Mouse (Mus musculus) cerebellum, postnatal 36 days (tissue): Measurements from ENCODE around the gene Apmap.
"Not testable (repeated sequence)": the region's sequence is repeated elsewhere in the genome, so short reads cannot be mapped to it uniquely, and the experiment has no call there.

Experiments
- DNase-seq, 2 experiments: peaks; one replicate each; pipeline ENCODE4 v3.0.0; 2021 to 2022; ENCODE audit warnings: mixed read lengths in 2 of 2

Gene Apmap

DNA sequence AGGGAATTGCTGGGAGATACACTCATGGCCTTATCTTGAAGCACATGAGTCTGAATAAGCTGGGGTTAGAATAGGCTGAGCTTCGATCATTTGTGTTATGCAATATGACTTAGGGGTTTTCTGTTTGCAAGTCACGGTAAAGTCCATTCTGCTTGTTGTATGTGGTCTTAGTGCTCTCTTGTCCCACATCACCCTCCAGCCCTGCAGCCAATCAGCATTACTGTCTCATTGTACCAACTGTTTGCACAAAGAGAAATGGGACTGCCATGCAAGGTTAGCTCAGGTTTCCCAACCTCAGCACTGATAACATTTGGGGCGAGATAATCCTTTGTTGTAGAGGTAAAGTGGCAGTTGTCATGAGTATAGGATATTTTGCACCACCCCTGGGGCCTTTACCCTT lies 1.7 kb upstream of the Apmap start:
- no peak for DNase-seq

DNA sequence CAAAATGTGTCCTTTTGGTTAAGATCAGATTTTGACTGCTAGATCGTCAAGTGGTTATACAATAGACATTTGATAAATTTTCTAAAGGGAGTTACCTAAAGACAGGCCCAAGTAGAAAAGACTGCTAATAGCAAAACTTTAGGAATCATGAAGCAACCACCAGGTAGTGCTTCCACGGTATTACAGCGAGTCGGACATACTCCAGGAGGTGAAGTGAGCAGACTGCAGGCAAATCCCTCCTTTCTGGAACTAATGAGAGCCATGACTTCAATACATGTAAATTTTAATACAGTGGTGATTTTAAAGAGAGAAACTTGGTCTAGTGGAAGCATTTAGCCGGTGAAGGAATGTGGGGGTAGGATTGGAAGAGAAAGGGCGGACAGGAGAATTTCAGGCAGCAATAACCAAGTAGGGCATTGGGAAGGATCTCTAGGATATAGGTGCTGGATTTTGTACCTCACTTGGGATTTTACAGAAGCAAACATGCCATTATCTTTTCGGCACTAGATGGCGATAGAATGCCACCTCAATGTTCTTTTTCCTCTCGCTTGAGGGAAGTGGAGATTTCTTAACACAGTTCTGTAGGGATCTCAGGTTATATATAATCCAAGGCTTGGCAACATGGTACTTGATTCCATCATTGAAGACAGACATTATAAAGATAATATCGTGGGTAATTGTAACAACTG lies 649 bp upstream of the Apmap start:
- DNase-seq: peak; percentile 40 to 73

DNA sequence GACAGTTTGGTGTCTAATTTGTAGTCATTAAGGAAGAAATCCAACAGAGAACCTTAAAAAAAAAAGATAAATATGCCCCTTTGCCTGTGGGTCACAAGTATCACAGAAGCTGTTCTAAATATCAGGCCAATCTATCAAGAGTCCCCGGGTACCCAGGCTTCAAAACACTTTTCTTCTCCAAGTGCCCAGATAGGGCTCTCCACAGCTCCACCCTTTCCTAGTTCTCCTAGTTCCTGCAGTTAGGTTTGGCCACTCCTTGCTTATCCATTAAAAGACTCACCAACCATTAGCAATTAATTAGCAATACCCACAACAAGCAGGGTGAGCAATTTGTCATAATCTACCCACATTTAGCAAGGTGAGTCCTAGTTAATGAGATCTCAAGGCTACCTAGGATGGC lies 1.3 kb downstream of the Apmap start:
- DNase-seq: no peak

DNA sequence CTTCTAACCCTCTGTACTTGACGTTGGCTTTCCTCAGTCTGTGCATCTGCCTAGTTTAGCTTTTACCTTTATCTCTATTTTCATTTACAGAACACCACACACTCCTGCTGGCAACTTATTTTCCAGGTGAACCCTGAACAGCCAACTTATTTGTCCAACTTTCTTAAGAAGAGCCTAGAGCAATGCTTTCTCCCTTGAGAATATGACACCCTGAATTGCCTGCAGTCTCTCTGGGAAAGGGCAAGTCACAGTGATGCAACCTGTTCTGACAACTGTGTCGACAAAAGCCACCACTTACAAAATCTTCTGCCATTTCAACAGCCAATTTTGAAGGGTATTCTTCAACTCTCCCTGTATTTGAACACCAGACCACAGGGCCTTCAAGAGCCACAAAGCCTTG lies 3.6 kb downstream of the Apmap start:
- DNase-seq: no peak

DNA sequence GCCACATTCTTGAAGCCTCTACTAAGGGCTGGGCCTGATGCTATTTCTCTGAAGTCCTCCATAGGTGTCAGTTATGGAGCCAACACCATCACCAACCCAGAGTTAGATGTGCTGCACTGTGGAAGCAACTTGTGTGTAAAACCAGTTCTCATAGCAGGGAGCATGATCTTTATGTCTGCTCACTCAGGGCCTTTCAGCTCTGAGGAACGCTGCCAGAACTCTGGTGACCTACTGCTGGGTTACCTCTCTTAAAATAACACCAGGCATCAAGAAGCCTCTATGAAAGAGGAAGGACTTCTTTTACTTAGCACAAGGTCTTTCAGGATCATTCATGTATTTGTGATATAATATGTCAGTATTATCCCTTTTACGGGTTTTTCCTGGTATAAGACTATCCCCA lies 6.2 kb downstream of the Apmap start:
- peak; percentile 11 to 16 for DNase-seq

DNA sequence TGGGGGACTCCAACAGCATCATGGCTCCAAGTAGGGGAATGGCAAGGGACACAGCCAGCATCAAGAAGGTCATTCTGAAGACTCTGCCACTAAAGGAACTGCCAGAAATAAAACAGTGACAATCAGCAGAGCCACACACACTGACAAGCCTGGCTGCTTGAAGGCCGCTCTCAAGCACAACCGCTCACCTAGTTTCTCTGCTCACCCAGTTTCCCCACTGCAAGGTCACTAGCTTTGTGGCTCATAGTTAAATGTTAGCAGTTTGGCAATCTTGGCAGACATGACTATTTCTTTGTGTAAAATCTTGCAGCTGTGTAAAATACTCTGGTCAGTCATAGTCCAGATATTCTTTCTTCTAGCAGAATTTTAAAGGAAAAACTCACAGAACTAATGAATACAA lies 8.1 kb downstream of the Apmap start:
- no peak for DNase-seq

DNA sequence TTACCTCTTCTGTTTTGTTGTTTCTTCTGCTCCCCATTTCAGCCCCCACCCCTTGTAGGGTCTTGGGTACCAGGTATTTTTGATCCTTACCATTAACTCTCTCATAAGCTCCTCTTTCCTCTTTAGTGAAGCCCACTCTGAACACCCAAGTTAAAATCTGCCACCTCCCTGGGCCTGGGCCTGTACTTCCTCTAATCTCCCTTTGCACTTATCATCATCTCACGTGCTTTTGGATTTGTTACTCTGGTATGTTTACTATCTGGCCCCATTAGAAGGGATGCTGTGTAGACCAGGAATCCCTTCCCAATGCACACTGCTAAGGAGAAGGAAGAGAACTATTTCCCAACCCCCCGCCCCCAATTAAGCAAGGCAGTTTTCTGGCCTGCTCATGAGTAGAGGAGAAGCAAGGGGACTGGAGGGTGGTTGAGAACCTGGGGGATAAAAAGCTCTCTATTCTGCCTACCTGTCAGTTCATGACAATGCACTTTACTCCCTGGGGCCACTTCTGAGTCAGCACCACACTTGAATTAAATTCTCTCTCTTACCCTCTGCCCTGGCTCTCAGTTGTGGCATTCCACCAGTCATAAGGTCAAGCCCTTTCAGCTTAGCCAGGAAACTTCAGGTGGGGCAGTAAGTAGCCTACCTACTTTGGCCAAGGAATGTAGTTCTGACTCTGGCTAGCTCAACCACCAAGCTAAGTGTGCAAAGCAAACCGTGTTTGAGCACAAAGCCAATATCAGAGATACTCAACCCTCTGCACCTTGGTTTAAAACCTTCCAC lies 12.8 kb downstream of the Apmap start:
- no peak for DNase-seq

DNA sequence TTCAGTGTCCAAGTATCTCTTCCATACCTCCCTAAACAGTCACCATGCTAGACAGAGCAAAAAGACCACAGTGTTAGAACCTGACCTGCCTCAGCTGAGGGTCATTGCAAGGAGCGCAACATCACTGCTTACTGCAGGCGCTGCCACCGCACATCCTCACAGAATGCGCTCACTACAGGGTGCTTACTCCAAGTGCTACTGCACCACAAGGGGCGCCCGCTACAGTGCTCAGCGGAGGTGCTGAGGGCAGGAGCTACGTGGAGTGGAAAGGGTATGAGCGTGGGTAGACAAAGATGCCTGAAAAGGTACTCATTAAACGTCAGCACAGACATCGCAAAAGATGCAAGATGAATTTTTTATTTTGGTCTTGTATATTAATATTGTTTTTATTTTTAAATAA lies 19.3 kb downstream of the Apmap start:
- no peak for DNase-seq

DNA sequence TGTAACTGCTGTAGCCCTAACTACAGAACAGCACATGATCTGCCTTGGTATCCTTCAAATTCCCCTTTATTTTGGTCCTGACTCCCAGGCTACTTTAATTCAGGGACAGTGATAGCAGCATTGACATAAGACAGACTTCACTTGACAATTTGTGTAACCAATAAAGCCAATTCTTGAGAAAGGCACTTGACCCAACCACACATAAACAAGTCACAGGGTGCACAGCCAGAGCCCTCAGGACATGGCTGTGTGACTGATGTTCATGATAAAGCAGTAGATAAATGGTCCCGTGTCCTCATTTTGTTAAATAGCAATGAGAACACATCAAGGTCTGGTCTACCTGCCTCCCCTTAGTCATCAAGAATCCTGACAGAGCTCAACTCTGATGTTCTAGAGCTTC lies 28.7 kb downstream of the Apmap start:
- DNase-seq: no peak

DNA sequence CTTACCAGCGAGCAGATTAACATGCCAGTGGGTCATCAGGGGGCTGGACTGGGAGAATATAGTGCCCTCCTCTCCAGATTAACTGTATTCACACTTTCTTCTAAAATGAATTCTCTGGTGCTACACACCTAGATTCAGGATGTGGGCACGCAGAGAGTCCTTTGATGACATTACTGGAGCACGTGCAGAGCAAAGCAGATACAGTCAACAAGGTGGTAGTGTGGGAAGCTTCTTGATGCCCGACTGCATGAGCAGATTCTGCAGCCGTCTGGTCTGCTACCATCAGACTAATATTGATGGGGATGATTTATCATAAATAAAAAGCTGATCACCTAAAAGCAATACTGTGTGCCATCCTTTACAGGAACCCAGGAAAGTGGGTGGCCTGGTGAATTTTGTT lies 29.8 kb downstream of the Apmap start:
- no peak for DNase-seq

DNA sequence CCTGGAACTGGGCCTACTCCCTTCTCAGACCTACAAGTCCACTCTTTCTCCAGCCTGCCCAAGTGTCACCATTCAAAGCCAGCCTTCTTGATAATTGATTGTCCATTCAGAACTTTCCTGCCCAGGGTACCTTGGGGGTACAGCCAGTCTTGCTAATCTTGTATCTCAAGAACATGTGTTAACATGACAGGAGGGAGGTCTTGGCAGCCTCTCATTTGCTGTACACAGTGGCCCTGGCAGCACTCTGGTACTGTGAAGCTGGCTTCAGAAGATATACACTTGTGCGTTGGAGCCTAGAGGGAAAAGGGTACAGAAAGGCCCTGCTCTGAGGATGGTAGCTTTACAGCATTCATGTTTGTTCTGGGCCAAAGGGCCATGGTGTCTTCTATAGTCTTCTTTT lies 32.1 kb downstream of the Apmap start:
- no peak for DNase-seq

DNA sequence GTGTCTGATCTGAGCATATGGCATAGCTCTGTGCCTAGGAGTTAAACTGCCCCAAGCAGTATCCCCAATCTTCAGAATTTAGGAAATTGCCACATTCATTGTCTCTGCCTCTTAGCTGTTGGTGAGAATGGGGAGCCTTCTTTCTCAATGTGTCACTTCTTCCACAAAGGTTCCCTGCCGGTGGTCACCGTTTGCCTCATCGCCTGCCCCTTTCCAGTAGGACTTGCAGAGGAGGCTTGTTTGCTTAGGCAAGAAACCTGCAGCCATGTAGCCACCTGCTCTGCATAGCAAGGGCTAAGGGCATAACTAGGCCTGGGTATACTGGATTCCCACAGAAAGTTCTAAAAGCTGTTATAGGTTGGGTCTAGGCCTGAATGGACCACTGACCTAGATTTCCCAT lies 35.9 kb downstream of the Apmap start:
- DNase-seq: no peak

DNA sequence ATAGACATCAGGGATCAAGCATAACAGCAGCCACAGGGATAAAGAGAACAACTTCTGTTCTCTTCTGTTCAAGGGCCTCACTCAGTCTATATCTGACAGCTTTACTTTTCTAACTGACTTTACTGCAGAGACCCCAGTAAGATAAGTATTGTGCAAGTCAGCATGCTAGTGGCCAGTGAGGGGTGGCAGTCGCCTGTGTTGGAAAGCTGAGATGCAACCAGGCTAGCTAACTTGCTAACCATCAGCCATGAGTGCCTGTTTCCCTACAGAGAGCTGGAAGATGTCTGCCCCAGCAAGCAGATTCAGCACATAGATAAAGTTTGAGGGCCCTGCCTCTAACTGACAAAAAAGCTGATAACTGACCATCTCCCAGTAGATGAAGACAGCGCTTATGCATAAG lies 37.6 kb downstream of the Apmap start:
- no peak for DNase-seq

DNA sequence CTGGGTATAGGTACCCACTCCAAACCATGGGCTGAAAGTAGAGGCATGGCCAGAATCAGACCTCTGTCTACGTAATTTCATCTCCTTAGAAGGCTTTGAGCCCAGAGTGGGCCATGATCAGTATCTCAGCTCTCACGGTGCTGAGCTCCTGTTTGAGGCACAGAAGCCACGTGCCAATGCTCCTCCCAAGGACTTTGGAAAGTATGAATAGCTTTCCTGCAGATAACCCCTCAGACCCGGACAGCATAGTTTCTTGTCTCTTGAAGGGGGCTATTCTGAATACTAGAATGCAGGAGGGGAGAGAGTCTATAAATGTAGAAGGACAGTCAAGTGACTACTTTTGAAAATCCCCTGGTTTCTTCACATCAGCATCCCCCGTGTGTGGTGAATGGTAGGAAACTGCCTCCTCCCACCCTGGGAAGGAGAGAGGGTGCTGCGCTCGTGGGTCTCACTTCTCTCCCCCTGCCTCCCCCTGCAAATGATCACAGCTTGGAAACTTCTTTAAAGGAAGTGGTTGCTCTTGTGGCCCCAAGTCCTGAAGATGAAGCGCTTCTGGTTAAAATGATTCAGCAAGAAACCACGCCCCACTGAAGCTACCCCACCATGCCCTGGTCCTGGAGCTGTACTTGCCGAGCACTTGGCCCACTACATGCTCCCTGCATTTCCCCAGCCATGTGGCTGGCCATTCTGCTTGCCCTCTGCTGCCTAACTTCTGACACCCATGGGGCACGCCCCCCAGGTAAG lies 38.3 kb downstream of the Apmap start, which contains the start of gene Cst7:
Cst7 (plus strand) TSS at position 569 of the 744 bp plus-strand sequence.
- no peak for DNase-seq

DNA sequence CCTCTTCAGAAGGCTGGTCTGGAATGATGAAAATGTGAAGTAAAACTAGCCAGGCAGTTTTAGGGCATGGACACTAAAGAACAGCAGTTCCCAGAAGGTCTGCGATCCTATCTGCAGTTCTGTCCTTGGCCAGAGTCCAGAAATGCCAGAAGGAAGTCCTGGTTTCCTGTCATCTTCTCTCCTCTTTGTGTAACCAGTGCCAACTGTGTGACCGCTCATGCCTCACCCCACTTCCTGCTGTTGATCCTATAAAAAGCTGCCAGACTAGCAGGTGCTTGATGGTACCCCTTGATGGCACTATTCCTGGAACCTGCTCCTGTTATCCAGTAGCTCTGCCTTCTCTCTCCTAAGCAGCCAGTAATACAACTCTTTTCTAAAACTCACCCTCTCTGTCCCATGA lies 41.3 kb downstream of the Apmap start:
- DNase-seq: peak; percentile 29 to 30

DNA sequence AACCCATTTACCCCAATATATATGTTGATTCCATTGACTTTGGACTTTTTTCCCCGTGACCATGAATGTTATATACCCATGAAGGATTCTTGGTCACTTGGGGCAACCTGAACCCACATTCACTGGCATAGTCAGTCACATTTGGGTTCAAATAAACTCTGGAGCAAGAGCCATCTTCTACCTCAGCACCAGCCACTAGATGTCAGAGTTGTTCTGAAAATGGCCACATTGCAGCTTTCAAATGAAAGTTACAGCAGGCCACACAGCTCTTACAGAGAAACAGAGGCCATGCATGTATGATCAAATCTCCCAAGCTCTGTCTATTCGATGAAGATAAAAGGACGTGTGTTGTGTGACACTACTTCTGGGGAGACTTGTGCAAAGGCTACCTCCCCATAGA lies 49.8 kb downstream of the Apmap start:
- no peak for DNase-seq

DNA sequence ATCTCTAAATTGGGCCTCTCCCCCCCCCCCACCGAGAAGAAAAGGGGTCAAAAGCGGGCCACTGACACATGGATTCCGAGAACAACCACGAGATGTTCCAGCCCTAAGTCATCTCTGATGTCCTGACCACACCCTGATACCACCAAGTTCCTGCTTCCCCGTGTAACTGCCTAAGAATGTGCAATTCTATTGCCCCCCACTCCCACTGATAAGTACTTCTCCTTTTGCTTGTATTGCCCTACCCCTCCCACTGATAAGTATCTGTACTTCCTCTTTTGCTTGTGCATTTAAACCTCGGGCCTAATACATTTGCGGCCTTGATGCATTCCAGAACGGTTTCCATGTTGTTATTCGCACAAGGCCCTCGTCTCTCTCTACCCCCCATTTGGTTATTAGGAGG lies 58.8 kb downstream of the Apmap start:
- not testable (repeated sequence) for DNase-seq
